Mouse (Mus musculus) left cerebral cortex, postnatal 14 days (tissue): Measurements from ENCODE around the gene Smarce1. TPM values are rescaled to one million over a fixed set of nuclear protein-coding genes. Genes with fewer than 3 reads are reported as not detected.
"Not testable (repeated sequence)": the region's sequence is repeated elsewhere in the genome, so short reads cannot be mapped to it uniquely, and the experiment has no call there.

ENCODE experiments used
- DNase-seq, 2 experiments: peaks; one replicate each; pipeline ENCODE4 v3.0.0; 2021 to 2022; ENCODE audit warnings: low spot score in 2 of 2, mixed read lengths in 1 of 2
- intact Hi-C: fragments of 180-260 bp; cut with DNase I; formaldehyde crosslinking; loops from one replicate; pipeline ENCODE4 v1.15.1; 2025
- long read RNA-seq, 2 experiments: library from polyadenylated mRNA; stranded (forward); transcript quantifications; one replicate each; pipeline ENCODE4 v2.0.0; 2021
- total RNA-seq, 2 experiments: library from RNA; stranded (reverse); gene quantifications; 2 replicates each; pipeline ENCODE4 v1.2.3; 2021

Gene Smarce1
- total RNA-seq, result 10 to 100 TPM; 67.1 to 73.7 TPM
- long read RNA-seq, experiment 1, transcript Smarce1-201 (11 exons, 2,919 nt), result major isoform, 17 of 38 reads
- long read RNA-seq, experiment 1, partial matches to known transcripts, result 0 of 38 reads
- long read RNA-seq, experiment 1, other reads (novel, unspliced or antisense), result 21 of 38 reads
- long read RNA-seq, experiment 2, transcript Smarce1-201 (11 exons, 2,919 nt), result major isoform, 7 of 36 reads
- long read RNA-seq, experiment 2, partial matches to known transcripts, result 3 of 36 reads
- long read RNA-seq, experiment 2, other reads (novel, unspliced or antisense), result 26 of 36 reads

GRCm38 (mm10) chr11:99230261-99231048 lies at the start of gene Smarce1:
Gene Smarce1 (minus strand): TSS chr11:99231017.
- intact Hi-C loops, result no loop called here
- peak; percentile 66 to 76 for DNase-seq

- intact Hi-C loops, result no loop called here
- no peak for DNase-seq
These were observed 49.2 kb upstream of the Smarce1 start for GRCm38 (mm10) chr11:99279986-99280385.

- no peak for DNase-seq
- intact Hi-C loops, result no loop called here
These were observed 46.0 kb upstream of the Smarce1 start for GRCm38 (mm10) chr11:99276786-99277185.

GRCm38 (mm10) chr11:99275624-99276023 lies 44.8 kb upstream of the Smarce1 start:
- intact Hi-C loops, result no loop called here
- DNase-seq, result no peak

- intact Hi-C loops, result no loop called here
- DNase-seq, result no peak
These were observed 41.9 kb upstream of the Smarce1 start for GRCm38 (mm10) chr11:99272721-99273120.

- intact Hi-C loops, result no loop called here
- no peak for DNase-seq
These were observed 38.4 kb upstream of the Smarce1 start for GRCm38 (mm10) chr11:99269192-99269591.

GRCm38 (mm10) chr11:99265796-99266195 lies 35.0 kb upstream of the Smarce1 start:
- intact Hi-C loops, result no loop called here
- DNase-seq, result no peak

GRCm38 (mm10) chr11:99265220-99265619 lies 34.4 kb upstream of the Smarce1 start:
- intact Hi-C loops, result no loop called here
- peak; percentile 69 to 87 for DNase-seq

GRCm38 (mm10) chr11:99256213-99256612 lies 25.4 kb upstream of the Smarce1 start:
- intact Hi-C loops, result no loop called here
- no peak for DNase-seq

- DNase-seq, result no peak
- intact Hi-C loops, result no loop called here
These were observed 24.5 kb upstream of the Smarce1 start for GRCm38 (mm10) chr11:99255316-99255715.

GRCm38 (mm10) chr11:99253893-99254292 lies 23.1 kb upstream of the Smarce1 start:
- no peak for DNase-seq
- intact Hi-C loops, result no loop called here

- intact Hi-C loops, result no loop called here
- no peak for DNase-seq
These were observed 21.9 kb upstream of the Smarce1 start for GRCm38 (mm10) chr11:99252671-99253070.

GRCm38 (mm10) chr11:99250666-99251065 lies 19.8 kb upstream of the Smarce1 start:
- intact Hi-C loops, result no loop called here
- no peak for DNase-seq

GRCm38 (mm10) chr11:99250241-99250640 lies 19.4 kb upstream of the Smarce1 start:
- peak; percentile 37 to 45 for DNase-seq

GRCm38 (mm10) chr11:99249115-99249514 lies 18.3 kb upstream of the Smarce1 start:
- peak in 1 of 2 experiments; percentile 21 for DNase-seq
- intact Hi-C loops, result loop anchor here (5.0 kb wide), 1 partner anchor 43 kb away; no protein-coding TSS in a partner anchor

More at GRCm38 (mm10) chr11:99250241-99250640, 19.4 kb upstream of the Smarce1 start:
- intact Hi-C loops, result no loop called here

GRCm38 (mm10) chr11:99247916-99248315 lies 17.1 kb upstream of the Smarce1 start:
- no peak for DNase-seq
- intact Hi-C loops, result loop anchor here (5.0 kb wide), 1 partner anchor 44 kb away; no protein-coding TSS in a partner anchor

- DNase-seq, intact Hi-C loops: not testable (repeated sequence)
These were observed 13.7 kb upstream of the Smarce1 start for GRCm38 (mm10) chr11:99244519-99244918.

- intact Hi-C loops, result no loop called here
- peak; percentile 38 to 54 for DNase-seq
These were observed 13.1 kb upstream of the Smarce1 start, which contains the start of gene Krt222 for GRCm38 (mm10) chr11:99243820-99244374. Gene Krt222 (minus strand): TSS chr11:99244085.

GRCm38 (mm10) chr11:99243200-99243819 lies 12.5 kb upstream of the Smarce1 start:
- intact Hi-C loops, result no loop called here
- no peak for DNase-seq

- intact Hi-C loops, result no loop called here
- no peak for DNase-seq
These were observed 11.2 kb upstream of the Smarce1 start for GRCm38 (mm10) chr11:99242056-99242455.
